Mouse (Mus musculus): ENCODE measurements around the gene Gpr107. TPM values are rescaled to one million over a fixed set of nuclear protein-coding genes. Genes with fewer than 3 reads are reported as not detected.

Gene Gpr107
- polyA plus RNA-seq, 1 experiment from 2014 or later: 36.4 TPM

GRCm38 (mm10) chr2:31179471-31179870, 27.4 kb downstream of the Gpr107 start:
- no peak overlapping the region for H3K4me3 ChIP-seq (replicated peaks)
- no peaks in the 10 kb centered on the region; the same call in 1 of the 2 replicates for H3K9me3 ChIP-seq
- H3K36me3 ChIP-seq: peaks cover 99% of the 10 kb centered on the region
- no peak for ATAC-seq (ENCODE audit: insufficient number of reproducible peaks, insufficient read depth, low FRiP score, low TSS enrichment, low read depth)
- no peak overlapping the region for H3K27ac ChIP-seq
- H3K4me1 ChIP-seq (replicated peaks): no peaks in the 10 kb centered on the region
- no peak overlapping the region for H3K9ac ChIP-seq (replicated peaks)
- 73% methylated on average over 7 of the region's 7 CpGs for WGBS
- H3K27me3 ChIP-seq: no peaks in the 10 kb centered on the region
- H3K4me2 ChIP-seq: no peak overlapping the region

DNA sequence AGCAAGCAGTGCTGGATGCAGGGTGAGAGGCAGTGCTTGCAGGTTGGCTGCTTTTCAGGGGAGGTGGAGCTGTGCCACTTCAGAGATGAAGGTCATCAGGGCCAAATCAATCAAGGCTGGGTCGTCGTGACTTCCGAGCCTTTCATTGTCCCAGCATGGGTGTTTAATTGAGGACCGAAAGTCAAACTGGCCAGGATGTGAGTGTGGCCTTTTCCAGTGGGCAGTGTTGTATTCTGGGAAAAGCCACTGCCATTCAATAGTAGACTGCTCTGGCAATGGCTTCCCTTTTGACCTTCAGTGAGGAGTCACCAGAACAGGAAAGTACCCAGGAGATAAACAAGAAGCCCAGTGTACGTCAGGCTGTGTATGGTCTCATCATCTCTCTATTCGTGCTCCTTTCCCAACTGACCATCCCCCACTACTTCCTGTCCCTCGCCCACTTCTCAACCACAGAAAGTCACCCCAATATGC, 28.0 kb downstream of the Gpr107 start:
- Histone ChIP-seq H3K4me3 (replicated peaks) (no peak overlapping the region), H3K36me3 (peaks cover 99% of the 10 kb centered on the region), H3K4me2 (no peak overlapping the region), H3K9me3 (no peaks in the 10 kb centered on the region; the same call in 1 of the 2 replicates), H3K4me1 (replicated peaks) (no peaks in the 10 kb centered on the region), H3K9ac (replicated peaks) (no peak overlapping the region), H3K27me3 (no peaks in the 10 kb centered on the region), H3K27ac (no peak overlapping the region)
- 65% methylated on average over 7 of the region's 7 CpGs for WGBS
- ATAC-seq (ENCODE audit: insufficient number of reproducible peaks, insufficient read depth, low FRiP score, low TSS enrichment, low read depth): no peak

DNA sequence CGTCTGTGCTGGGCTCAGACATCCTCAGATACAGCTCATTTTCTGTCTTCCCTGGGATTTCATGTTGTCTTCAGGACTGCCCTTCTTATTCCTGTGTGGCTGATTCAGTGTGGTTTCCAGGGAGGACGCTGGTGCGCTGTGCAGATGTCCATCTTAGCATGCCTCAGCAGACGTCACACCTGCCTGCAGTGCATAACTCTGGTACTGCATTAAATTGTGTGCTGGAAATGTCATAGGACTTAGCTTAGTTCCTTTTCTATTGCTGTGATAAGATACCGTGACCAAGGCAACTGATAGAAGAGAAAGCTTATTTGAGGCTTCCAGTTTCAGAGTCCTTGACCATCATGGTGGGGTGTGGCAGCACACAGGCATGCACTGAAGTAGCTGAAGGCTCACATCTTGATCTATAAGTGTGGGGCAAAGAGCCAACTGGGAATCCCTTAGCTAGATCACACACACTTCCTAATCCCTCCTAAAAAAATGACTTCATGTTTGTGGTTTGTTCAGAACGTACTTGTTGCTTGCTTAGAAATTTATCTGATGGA, 30.7 kb downstream of the Gpr107 start:
- Histone ChIP-seq H3K27me3 (no peaks in the 10 kb centered on the region), H3K9me3 (no peaks in the 10 kb centered on the region), H3K36me3 (peaks cover 97% of the 10 kb centered on the region), H3K4me3 (replicated peaks) (no peak overlapping the region), H3K4me2 (no peak overlapping the region), H3K4me1 (replicated peaks) (no peaks in the 10 kb centered on the region), H3K9ac (replicated peaks) (no peak overlapping the region), H3K27ac (no peak overlapping the region)
- 92% methylated on average over 6 of the region's 6 CpGs for WGBS
- ATAC-seq (ENCODE audit: insufficient number of reproducible peaks, insufficient read depth, low FRiP score, low TSS enrichment, low read depth): no peak

DNA sequence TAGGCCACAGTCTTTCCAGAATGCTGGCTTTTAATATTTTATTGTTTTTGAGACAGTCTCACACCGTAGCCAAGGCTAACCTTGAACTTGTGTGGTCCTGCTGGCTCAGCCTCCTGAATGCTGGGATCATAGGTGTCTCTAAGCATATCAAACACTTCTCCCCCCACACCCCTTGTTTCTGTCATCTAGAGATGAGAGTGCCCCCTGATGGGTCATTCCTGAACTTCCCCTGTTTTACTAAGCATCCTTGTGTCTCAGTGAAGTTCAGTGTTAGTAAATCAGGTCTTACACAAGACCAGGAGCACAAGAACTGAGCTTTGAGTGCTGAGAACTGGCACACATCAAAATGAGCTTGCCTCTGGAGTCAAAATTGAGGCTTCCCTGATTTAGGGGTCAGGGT, 31.7 kb downstream of the Gpr107 start:
- Histone ChIP-seq H3K27ac (no peak overlapping the region), H3K4me3 (replicated peaks) (no peak overlapping the region), H3K4me2 (no peak overlapping the region), H3K9ac (replicated peaks) (no peak overlapping the region), H3K4me1 (replicated peaks) (no peaks in the 10 kb centered on the region), H3K9me3 (no peaks in the 10 kb centered on the region), H3K27me3 (no peaks in the 10 kb centered on the region), H3K36me3 (peaks cover 95% of the 10 kb centered on the region)
- ATAC-seq (ENCODE audit: insufficient number of reproducible peaks, insufficient read depth, low FRiP score, low TSS enrichment, low read depth): no peak
- WGBS: 100% methylated on average over 1 of the region's 1 CpGs

GRCm38 (mm10) chr2:31188691-31189090, 36.6 kb downstream of the Gpr107 start:
- H3K9ac ChIP-seq (replicated peaks): no peak overlapping the region
- ATAC-seq (ENCODE audit: insufficient number of reproducible peaks, insufficient read depth, low FRiP score, low TSS enrichment, low read depth): no peak
- 91% methylated on average over 1 of the region's 1 CpGs for WGBS
- H3K4me1 ChIP-seq (replicated peaks): no peaks in the 10 kb centered on the region
- no peak overlapping the region for H3K4me3 ChIP-seq (replicated peaks)
- H3K27me3 ChIP-seq: no peaks in the 10 kb centered on the region
- no peak overlapping the region for H3K27ac ChIP-seq
- H3K36me3 ChIP-seq: peaks cover 93% of the 10 kb centered on the region
- H3K9me3 ChIP-seq: no peaks in the 10 kb centered on the region
- H3K4me2 ChIP-seq: no peak overlapping the region

DNA sequence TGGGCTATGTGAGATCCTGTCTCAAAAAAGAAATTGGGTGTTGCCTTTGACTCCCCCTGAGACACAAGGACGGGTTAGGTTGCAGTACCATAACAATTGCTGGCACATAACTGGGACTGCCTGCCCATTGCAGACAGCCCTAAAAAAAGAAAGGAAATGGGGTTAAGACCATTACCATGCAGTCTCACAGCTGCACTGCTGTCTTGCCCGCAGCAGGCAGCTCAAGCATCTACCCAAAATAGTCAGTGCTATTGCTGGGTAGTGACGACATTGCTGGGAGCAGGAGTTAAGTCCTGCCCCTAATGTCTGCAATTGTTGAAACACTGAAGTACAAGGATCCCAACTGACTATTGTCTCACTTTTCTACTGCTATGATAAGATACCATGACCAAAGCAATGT, 37.5 kb downstream of the Gpr107 start:
- no peaks in the 10 kb centered on the region for H3K9me3 ChIP-seq
- 91% methylated on average over 3 of the region's 3 CpGs for WGBS
- no peak overlapping the region for H3K9ac ChIP-seq (replicated peaks)
- no peaks in the 10 kb centered on the region for H3K4me1 ChIP-seq (replicated peaks)
- peaks cover 89% of the 10 kb centered on the region for H3K36me3 ChIP-seq
- no peak overlapping the region for H3K27ac ChIP-seq
- H3K4me2 ChIP-seq: no peak overlapping the region
- no peak overlapping the region for H3K4me3 ChIP-seq (replicated peaks)
- ATAC-seq (ENCODE audit: insufficient number of reproducible peaks, insufficient read depth, low FRiP score, low TSS enrichment, low read depth): no peak
- H3K27me3 ChIP-seq: no peaks in the 10 kb centered on the region

DNA sequence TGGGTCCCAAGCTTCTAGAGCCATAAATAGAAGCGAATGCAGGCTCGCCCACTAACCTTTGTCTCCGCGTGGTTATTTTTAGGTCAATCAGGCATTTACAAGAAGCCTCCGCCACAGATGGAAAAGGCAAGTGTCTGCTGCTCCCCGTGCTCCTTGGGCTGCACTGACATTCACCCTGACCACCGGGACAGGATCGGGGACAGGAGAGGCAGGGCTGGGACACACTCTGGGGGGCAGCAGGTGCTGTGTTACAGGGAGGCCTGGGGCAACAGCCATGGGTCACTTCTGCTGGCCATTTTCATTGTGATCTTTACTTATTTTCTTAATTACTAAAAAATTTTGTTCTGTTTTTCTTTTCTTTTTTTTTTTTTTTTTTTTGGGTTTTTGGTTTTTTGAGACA, 39.6 kb downstream of the Gpr107 start:
- Histone ChIP-seq H3K27ac (no peak overlapping the region), H3K4me2 (no peak overlapping the region), H3K36me3 (peaks cover 86% of the 10 kb centered on the region), H3K27me3 (no peaks in the 10 kb centered on the region), H3K9ac (replicated peaks) (no peak overlapping the region), H3K4me3 (replicated peaks) (no peak overlapping the region), H3K9me3 (no peaks in the 10 kb centered on the region), H3K4me1 (replicated peaks) (no peaks in the 10 kb centered on the region)
- ATAC-seq (ENCODE audit: insufficient number of reproducible peaks, insufficient read depth, low FRiP score, low TSS enrichment, low read depth): no peak
- WGBS: 88% methylated on average over 8 of the region's 8 CpGs

GRCm38 (mm10) chr2:31194356-31195021, 42.4 kb downstream of the Gpr107 start:
- H3K9me3 ChIP-seq: no peaks in the 10 kb centered on the region
- H3K27ac ChIP-seq: no peak overlapping the region
- WGBS: 71% methylated on average over 7 of the region's 7 CpGs
- ATAC-seq (ENCODE audit: insufficient number of reproducible peaks, insufficient read depth, low FRiP score, low TSS enrichment, low read depth): 0 out of 2 replicates have a peak, but pooled peaks have one; percentile 37
- H3K4me2 ChIP-seq: no peak overlapping the region
- H3K36me3 ChIP-seq: peaks cover 85% of the 10 kb centered on the region
- no peaks in the 10 kb centered on the region for H3K4me1 ChIP-seq (replicated peaks)
- no peaks in the 10 kb centered on the region for H3K27me3 ChIP-seq
- H3K4me3 ChIP-seq (replicated peaks): no peak overlapping the region
- no peak overlapping the region for H3K9ac ChIP-seq (replicated peaks)

DNA sequence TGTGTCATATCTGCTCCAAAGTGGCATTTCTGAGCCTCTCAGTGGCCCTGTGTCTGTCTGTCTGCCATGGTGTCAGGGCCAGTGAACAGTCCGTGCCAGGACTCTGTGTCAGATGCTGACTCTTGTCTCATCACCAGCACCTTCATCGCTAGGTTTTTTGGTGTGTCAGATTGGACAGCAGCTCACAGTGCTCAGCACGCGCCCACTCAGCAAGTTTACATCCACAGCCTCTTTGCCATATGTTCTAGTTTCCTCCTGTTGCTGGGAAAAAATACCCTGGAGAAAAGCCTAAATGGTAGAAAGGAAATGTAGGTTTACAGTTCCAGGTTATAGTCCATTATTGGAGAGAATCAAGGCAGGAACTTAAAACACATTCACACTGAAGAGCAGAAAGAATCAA, 46.5 kb downstream of the Gpr107 start:
- H3K4me2 ChIP-seq: no peak overlapping the region
- H3K4me3 ChIP-seq (replicated peaks): no peak overlapping the region
- peaks cover 60% of the 10 kb centered on the region for H3K36me3 ChIP-seq
- no peaks in the 10 kb centered on the region for H3K27me3 ChIP-seq
- ATAC-seq (ENCODE audit: insufficient number of reproducible peaks, insufficient read depth, low FRiP score, low TSS enrichment, low read depth): no peak
- H3K9me3 ChIP-seq: no peaks in the 10 kb centered on the region
- H3K9ac ChIP-seq (replicated peaks): no peak overlapping the region
- 95% methylated on average over 4 of the region's 4 CpGs for WGBS
- H3K27ac ChIP-seq: no peak overlapping the region
- peaks cover 15% of the 10 kb centered on the region for H3K4me1 ChIP-seq (replicated peaks)

DNA sequence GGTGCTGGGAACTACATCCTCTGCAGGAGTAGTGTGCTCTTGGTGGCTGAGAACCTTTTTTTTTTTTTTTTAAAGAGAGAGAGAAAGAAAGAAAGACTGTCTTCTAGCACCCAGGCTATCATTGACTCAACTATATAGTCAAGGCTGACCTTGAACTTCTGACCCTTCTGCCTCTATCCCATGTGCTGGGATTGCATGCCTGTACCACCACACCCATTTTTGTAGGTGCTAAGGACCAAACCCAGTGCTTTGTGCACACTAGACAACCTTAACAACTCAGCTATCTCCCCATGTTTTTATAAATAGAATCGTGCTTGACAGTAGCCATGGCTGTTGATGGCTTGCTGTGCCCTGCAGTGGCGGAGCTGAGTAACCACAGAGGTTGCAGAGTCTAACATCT, 47.9 kb downstream of the Gpr107 start:
- H3K4me2 ChIP-seq: no peak overlapping the region
- H3K36me3 ChIP-seq: peaks cover 59% of the 10 kb centered on the region
- 92% methylated on average over 2 of the region's 2 CpGs for WGBS

DNA sequence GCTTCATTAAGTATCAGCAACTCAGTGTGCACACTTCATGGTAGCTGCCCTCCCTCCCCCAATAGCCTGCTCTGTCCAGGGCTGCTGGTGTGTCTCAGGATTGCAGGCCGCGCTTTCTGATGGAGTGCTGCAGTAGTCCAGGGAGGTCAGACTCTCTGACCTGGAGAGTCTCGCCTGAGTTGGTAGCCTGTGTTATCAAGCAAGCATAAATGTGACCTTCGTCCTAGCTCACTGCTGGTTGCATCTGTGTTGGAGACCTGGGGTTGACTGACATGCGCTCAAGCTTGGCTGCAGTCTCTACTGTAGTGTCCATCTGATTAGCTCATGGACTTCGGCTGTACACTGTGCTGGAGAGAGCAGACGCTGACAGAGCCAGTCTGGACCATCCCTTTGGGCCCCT, 49.7 kb downstream of the Gpr107 start:
- Histone ChIP-seq H3K9me3 (no peaks in the 10 kb centered on the region), H3K36me3 (peaks cover 52% of the 10 kb centered on the region), H3K27ac (no peak overlapping the region), H3K4me3 (replicated peaks) (no peak overlapping the region), H3K4me1 (replicated peaks) (peaks cover 29% of the 10 kb centered on the region), H3K4me2 (no peak overlapping the region), H3K9ac (replicated peaks) (no peak overlapping the region), H3K27me3 (no peaks in the 10 kb centered on the region)
- no peak for ATAC-seq (ENCODE audit: insufficient number of reproducible peaks, insufficient read depth, low FRiP score, low TSS enrichment, low read depth)
- 70% methylated on average over 7 of the region's 7 CpGs for WGBS

More for the DNA sequence above, 47.9 kb downstream of the Gpr107 start:
- Histone ChIP-seq H3K27ac (no peak overlapping the region), H3K9ac (replicated peaks) (no peak overlapping the region), H3K4me3 (replicated peaks) (no peak overlapping the region), H3K27me3 (no peaks in the 10 kb centered on the region), H3K9me3 (no peaks in the 10 kb centered on the region), H3K4me1 (replicated peaks) (peaks cover 15% of the 10 kb centered on the region)
- ATAC-seq (ENCODE audit: insufficient number of reproducible peaks, insufficient read depth, low FRiP score, low TSS enrichment, low read depth): no peak

DNA sequence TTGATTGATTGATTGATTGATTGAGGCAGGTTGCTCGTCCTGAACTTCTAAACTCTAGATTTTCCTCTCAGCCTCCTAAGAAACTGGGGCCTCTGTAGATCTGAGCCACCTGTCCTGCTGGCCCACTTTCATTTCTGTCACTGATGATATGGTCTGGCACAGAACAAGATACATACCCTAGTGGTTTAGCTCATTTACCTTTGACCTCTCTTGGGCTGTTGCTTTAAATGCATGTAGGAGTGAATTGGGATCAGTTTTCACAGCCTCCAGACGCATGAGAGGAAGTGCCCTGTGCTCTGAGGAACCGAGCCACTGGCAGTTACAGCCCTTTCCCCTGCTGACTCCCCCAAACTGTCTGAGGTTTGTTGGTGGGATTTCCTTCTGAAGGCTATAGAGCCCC, 50.2 kb downstream of the Gpr107 start:
- peaks cover 33% of the 10 kb centered on the region for H3K4me1 ChIP-seq (replicated peaks)
- H3K4me3 ChIP-seq (replicated peaks): no peak overlapping the region
- H3K36me3 ChIP-seq: peaks cover 48% of the 10 kb centered on the region
- no peak overlapping the region for H3K9ac ChIP-seq (replicated peaks)
- H3K9me3 ChIP-seq: no peaks in the 10 kb centered on the region
- no peaks in the 10 kb centered on the region for H3K27me3 ChIP-seq
- no peak overlapping the region for H3K27ac ChIP-seq
- ATAC-seq (ENCODE audit: insufficient number of reproducible peaks, insufficient read depth, low FRiP score, low TSS enrichment, low read depth): no peak
- WGBS: 9% methylated on average over 3 of the region's 3 CpGs
- no peak overlapping the region for H3K4me2 ChIP-seq
